Mouse (Mus musculus): ENCODE measurements around the gene Spib.

- TF ChIP-seq POLR2A (IDR thresholded peaks at IDR 0.05; ENCODE audit: extremely low read depth, insufficient read depth, low read length), result no peak
- TF ChIP-seq CTCF (IDR thresholded peaks at IDR 0.05; ENCODE audit: extremely low read depth, insufficient read depth, low read length), result no peak
Measured at GRCm38 (mm10) chr7:44551731-44552130, 19.9 kb upstream of the Spib start.

All from cortical plate, adult 2 months (tissue).